Mouse (Mus musculus) embryonic facial prominence, embryonic 12.5 days (tissue): ENCODE measurements around the gene Oasl1. TPM values are rescaled to one million over a fixed set of nuclear protein-coding genes. Genes with fewer than 3 reads are reported as not detected.
"Not testable (repeated sequence)": the region's sequence is repeated elsewhere in the genome, so short reads cannot be mapped to it uniquely, and the experiment has no call there.

Source experiments
- ATAC-seq: fragments of 200-750 bp; cut with Nextera tagmentation; 2 replicates; pipeline ENCODE4 v1.8.0; 2017; ENCODE audit not compliant: insufficient number of reproducible peaks, insufficient read depth, low FRiP score, low TSS enrichment
- H3K27ac ChIP-seq: fragments of 300-500 bp; sonication (generic); 2 replicates; pipeline ENCODE4 v1.5.1; 2016; ENCODE audit warnings: mild to moderate bottlenecking
- H3K27me3 ChIP-seq: fragments of 300-500 bp; sonication (generic); 2 replicates; pipeline ENCODE4 v1.6.1; 2016; ENCODE audit warnings: mild to moderate bottlenecking, moderate library complexity
- H3K36me3 ChIP-seq: fragments of 300-500 bp; sonication (generic); 2 replicates; pipeline ENCODE4 v1.6.1; 2016; ENCODE audit warnings: mild to moderate bottlenecking
- H3K4me1 ChIP-seq: fragments of 300-500 bp; sonication (generic); 2 replicates; pipeline ENCODE4 v1.6.1; 2016
- H3K4me2 ChIP-seq: fragments of 300-500 bp; sonication (generic); replicated peaks from 2 replicates; pipeline ENCODE4 v1.6.1; 2016; ENCODE audit warnings: mild to moderate bottlenecking, moderate library complexity
- H3K4me3 ChIP-seq: fragments of 300-500 bp; sonication (generic); 2 replicates; pipeline ENCODE4 v1.5.1; 2016; ENCODE audit warnings: mild to moderate bottlenecking
- H3K9ac ChIP-seq: fragments of 300-500 bp; sonication (generic); 2 replicates; pipeline ENCODE4 v1.6.1; 2016; ENCODE audit warnings: mild to moderate bottlenecking, moderate library complexity
- H3K9me3 ChIP-seq: fragments of 300-500 bp; sonication (generic); 2 replicates; pipeline ENCODE4 v1.6.1; 2016; ENCODE audit warnings: mild to moderate bottlenecking, moderate library complexity
- WGBS: fragments of 180-500 bp; shearing (Covaris S2); methylation state at CpG from one replicate; pipeline ENCODE4 v1.1.7; 2016; 5-methylcytosine and 5-hydroxymethylcytosine counted together
- polyA plus RNA-seq: library from polyadenylated mRNA; unstranded; fragments of >200 nt; fragmentation: Nextera tagmentation; extraction: Ambion mirVana; gene quantifications from 2 replicates; pipeline ENCODE4 v1.2.1, GENCODE M21; 2016

Gene Oasl1
- polyA plus RNA-seq, result 0.38 and 0.65 TPM in 2 replicates

- Histone ChIP-seq H3K4me3 (no peak within 1 kb of the TSS), H3K4me2 (peak within 1 kb of the TSS; percentile 19), H3K27ac (no peak within 1 kb of the TSS), H3K9me3 (no peaks in the 10 kb centered on the region), H3K4me1 (0 out of 2 replicates have a peak, but pooled peaks cover 4% of the 10 kb centered on the region), H3K27me3 (no peaks in the 10 kb centered on the region), H3K9ac (no peak within 1 kb of the TSS), H3K36me3 (no peaks in the 10 kb centered on the region)
- WGBS, result 55% methylated on average over 15 of the region's 15 CpGs
- peak; percentile 36; the same call in 1 of the 2 replicates for ATAC-seq
Measured at GRCm38 (mm10) chr5:114922998-114923473, at the start of gene Oasl1. TSS of gene Oasl1 (plus strand) at chr5:114923240.

- Histone ChIP-seq H3K9me3 (no peaks in the 10 kb centered on the region), H3K27me3 (no peaks in the 10 kb centered on the region), H3K4me3 (no peak overlapping the region), H3K27ac (peak overlapping the region; percentile 66), H3K36me3 (no peaks in the 10 kb centered on the region), H3K4me2 (no peak overlapping the region), H3K9ac (no peak overlapping the region), H3K4me1 (peaks cover 14% of the 10 kb centered on the region)
- peak; percentile 35; the same call in 1 of the 2 replicates for ATAC-seq
- 55% methylated on average over 6 of the region's 6 CpGs for WGBS
Measured at GRCm38 (mm10) chr5:114875858-114876257, 47.2 kb upstream of the Oasl1 start.

- WGBS, result 32% methylated on average over 6 of the region's 6 CpGs
- Histone ChIP-seq H3K27me3 (no peaks in the 10 kb centered on the region), H3K9ac (no peak overlapping the region), H3K4me1 (peaks cover 14% of the 10 kb centered on the region), H3K4me3 (no peak overlapping the region), H3K4me2 (no peak overlapping the region), H3K36me3 (no peaks in the 10 kb centered on the region), H3K27ac (peak overlapping the region; percentile 66), H3K9me3 (no peaks in the 10 kb centered on the region)
- no peak for ATAC-seq
Measured at GRCm38 (mm10) chr5:114876331-114876730, 46.7 kb upstream of the Oasl1 start.

GRCm38 (mm10) chr5:114877487-114877886, 45.6 kb upstream of the Oasl1 start:
- no peaks in the 10 kb centered on the region for H3K27me3 ChIP-seq
- H3K27ac ChIP-seq, result no peak overlapping the region
- no peak overlapping the region for H3K4me3 ChIP-seq
- H3K4me1 ChIP-seq, result peaks cover 14% of the 10 kb centered on the region
- 66% methylated on average over 7 of the region's 7 CpGs for WGBS
- no peak overlapping the region for H3K9ac ChIP-seq
- no peak overlapping the region for H3K4me2 ChIP-seq
- H3K9me3 ChIP-seq, result no peaks in the 10 kb centered on the region
- H3K36me3 ChIP-seq, result no peaks in the 10 kb centered on the region
- ATAC-seq, result no peak

DNA sequence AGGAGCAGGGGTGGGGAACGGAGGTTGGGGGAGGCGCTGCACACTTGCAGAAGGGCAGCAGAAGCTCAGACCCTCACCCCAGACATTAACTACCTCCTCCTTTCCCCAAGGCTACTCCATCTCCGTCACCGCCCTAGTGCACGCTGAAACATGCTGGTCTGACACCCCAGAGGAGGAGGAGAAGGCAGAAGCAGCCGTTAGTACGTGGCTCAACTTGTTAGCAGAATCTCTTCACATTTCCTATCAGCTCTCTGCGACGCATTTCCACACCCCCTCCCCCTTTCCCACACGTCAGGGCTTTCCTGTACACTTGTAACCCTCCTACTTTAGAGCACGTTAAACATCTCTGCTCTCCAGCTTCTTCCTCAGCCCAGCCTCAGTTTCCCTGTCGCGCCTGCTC, 43.6 kb upstream of the Oasl1 start:
- WGBS, result 63% methylated on average over 10 of the region's 13 CpGs
- no peak overlapping the region for H3K27ac ChIP-seq
- H3K9ac ChIP-seq, result no peak overlapping the region
- no peaks in the 10 kb centered on the region for H3K36me3 ChIP-seq
- ATAC-seq, result no peak
- no peaks in the 10 kb centered on the region for H3K9me3 ChIP-seq
- H3K4me1 ChIP-seq, result peaks cover 14% of the 10 kb centered on the region
- H3K27me3 ChIP-seq, result no peaks in the 10 kb centered on the region
- no peak overlapping the region for H3K4me3 ChIP-seq
- H3K4me2 ChIP-seq, result no peak overlapping the region

- not testable (repeated sequence) for H3K27ac ChIP-seq, H3K9ac ChIP-seq, H3K4me1 ChIP-seq, H3K4me2 ChIP-seq, ATAC-seq, H3K9me3 ChIP-seq, H3K27me3 ChIP-seq, H3K36me3 ChIP-seq, H3K4me3 ChIP-seq
- 77% methylated on average over 7 of the region's 7 CpGs for WGBS
Measured at GRCm38 (mm10) chr5:114882319-114882718, 40.7 kb upstream of the Oasl1 start.

- Histone ChIP-seq H3K4me2 (no peak overlapping the region), H3K27me3 (no peaks in the 10 kb centered on the region), H3K9ac (no peak overlapping the region), H3K36me3 (no peaks in the 10 kb centered on the region), H3K9me3 (no peaks in the 10 kb centered on the region), H3K4me1 (no peaks in the 10 kb centered on the region), H3K4me3 (no peak overlapping the region), H3K27ac (no peak overlapping the region)
- 87% methylated on average over 11 of the region's 11 CpGs for WGBS
- ATAC-seq, result no peak
Measured at GRCm38 (mm10) chr5:114883022-114883421, 40.0 kb upstream of the Oasl1 start.

- no peak overlapping the region for H3K9ac ChIP-seq
- no peak overlapping the region for H3K4me2 ChIP-seq
- H3K9me3 ChIP-seq, result no peaks in the 10 kb centered on the region
- no peaks in the 10 kb centered on the region; the same call in 1 of the 2 replicates for H3K4me1 ChIP-seq
- H3K36me3 ChIP-seq, result no peaks in the 10 kb centered on the region
- H3K4me3 ChIP-seq, result no peak overlapping the region
- no peaks in the 10 kb centered on the region for H3K27me3 ChIP-seq
- 82% methylated on average over 6 of the region's 6 CpGs for WGBS
- H3K27ac ChIP-seq, result no peak overlapping the region
- no peak for ATAC-seq
Measured at GRCm38 (mm10) chr5:114886801-114887200, 36.2 kb upstream of the Oasl1 start.

DNA sequence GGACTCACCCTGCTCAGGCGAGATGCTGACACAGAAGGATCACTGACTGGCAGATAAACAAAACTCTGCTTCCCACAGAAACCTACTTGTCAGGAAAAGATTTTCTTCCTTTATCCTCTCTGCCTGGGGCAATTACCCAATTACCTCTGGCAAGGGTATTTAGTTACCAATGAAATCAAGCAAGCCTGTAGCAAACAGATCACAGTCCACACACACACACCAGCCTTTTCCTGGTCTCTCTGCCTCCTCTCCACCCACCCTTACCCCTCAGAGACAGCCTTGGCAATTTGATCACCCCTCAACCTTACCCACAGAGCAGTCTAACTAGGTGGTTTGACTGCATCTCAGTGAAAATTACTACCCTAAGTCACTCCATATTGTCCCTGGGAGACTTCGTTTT, 34.0 kb upstream of the Oasl1 start:
- no peak overlapping the region for H3K4me2 ChIP-seq
- no peaks in the 10 kb centered on the region for H3K9me3 ChIP-seq
- no peak overlapping the region for H3K4me3 ChIP-seq
- no peaks in the 10 kb centered on the region for H3K36me3 ChIP-seq
- H3K27me3 ChIP-seq, result no peaks in the 10 kb centered on the region
- WGBS, result 51% methylated on average over 2 of the region's 2 CpGs
- H3K9ac ChIP-seq, result no peak overlapping the region
- no peaks in the 10 kb centered on the region; the same call in 1 of the 2 replicates for H3K4me1 ChIP-seq
- no peak for ATAC-seq
- no peak overlapping the region for H3K27ac ChIP-seq

- Histone ChIP-seq H3K27me3 (no peaks in the 10 kb centered on the region), H3K4me3 (no peak overlapping the region), H3K4me2 (no peak overlapping the region), H3K9me3 (no peaks in the 10 kb centered on the region), H3K27ac (no peak overlapping the region), H3K4me1 (peaks cover 10% of the 10 kb centered on the region), H3K36me3 (no peaks in the 10 kb centered on the region), H3K9ac (no peak overlapping the region)
- 84% methylated on average over 4 of the region's 4 CpGs for WGBS
- no peak for ATAC-seq
Measured at GRCm38 (mm10) chr5:114895542-114895941, 27.5 kb upstream of the Oasl1 start.

GRCm38 (mm10) chr5:114896688-114897373, 26.2 kb upstream of the Oasl1 start, which contains the start of gene Oasl2:
TSS of gene Oasl2 (plus strand) at chr5:114896936.
- H3K4me2 ChIP-seq, result peak within 1 kb of the TSS; percentile 33
- H3K4me3 ChIP-seq, result 0 out of 2 replicates have a peak within 1 kb of the TSS, but pooled peaks have one; percentile 9
- H3K9me3 ChIP-seq, result no peaks in the 10 kb centered on the region
- WGBS, result 61% methylated on average over 13 of the region's 13 CpGs
- no peaks in the 10 kb centered on the region for H3K36me3 ChIP-seq
- ATAC-seq, result no peak
- H3K9ac ChIP-seq, result no peak within 1 kb of the TSS
- H3K27me3 ChIP-seq, result no peaks in the 10 kb centered on the region
- H3K27ac ChIP-seq, result 0 out of 2 replicates have a peak within 1 kb of the TSS, but pooled peaks have one; percentile 23
- peaks cover 10% of the 10 kb centered on the region for H3K4me1 ChIP-seq

GRCm38 (mm10) chr5:114897374-114897793, 25.7 kb upstream of the Oasl1 start:
- Histone ChIP-seq H3K36me3 (no peaks in the 10 kb centered on the region), H3K4me3 (0 out of 2 replicates have a peak overlapping the region, but pooled peaks have one; percentile 9), H3K4me1 (peaks cover 10% of the 10 kb centered on the region), H3K27ac (0 out of 2 replicates have a peak overlapping the region, but pooled peaks have one; percentile 23), H3K4me2 (peak overlapping the region; percentile 33), H3K9me3 (no peaks in the 10 kb centered on the region), H3K9ac (no peak overlapping the region), H3K27me3 (no peaks in the 10 kb centered on the region)
- no peak for ATAC-seq
- WGBS, result 15% methylated on average over 7 of the region's 7 CpGs
